In the genomic region with DNA sequence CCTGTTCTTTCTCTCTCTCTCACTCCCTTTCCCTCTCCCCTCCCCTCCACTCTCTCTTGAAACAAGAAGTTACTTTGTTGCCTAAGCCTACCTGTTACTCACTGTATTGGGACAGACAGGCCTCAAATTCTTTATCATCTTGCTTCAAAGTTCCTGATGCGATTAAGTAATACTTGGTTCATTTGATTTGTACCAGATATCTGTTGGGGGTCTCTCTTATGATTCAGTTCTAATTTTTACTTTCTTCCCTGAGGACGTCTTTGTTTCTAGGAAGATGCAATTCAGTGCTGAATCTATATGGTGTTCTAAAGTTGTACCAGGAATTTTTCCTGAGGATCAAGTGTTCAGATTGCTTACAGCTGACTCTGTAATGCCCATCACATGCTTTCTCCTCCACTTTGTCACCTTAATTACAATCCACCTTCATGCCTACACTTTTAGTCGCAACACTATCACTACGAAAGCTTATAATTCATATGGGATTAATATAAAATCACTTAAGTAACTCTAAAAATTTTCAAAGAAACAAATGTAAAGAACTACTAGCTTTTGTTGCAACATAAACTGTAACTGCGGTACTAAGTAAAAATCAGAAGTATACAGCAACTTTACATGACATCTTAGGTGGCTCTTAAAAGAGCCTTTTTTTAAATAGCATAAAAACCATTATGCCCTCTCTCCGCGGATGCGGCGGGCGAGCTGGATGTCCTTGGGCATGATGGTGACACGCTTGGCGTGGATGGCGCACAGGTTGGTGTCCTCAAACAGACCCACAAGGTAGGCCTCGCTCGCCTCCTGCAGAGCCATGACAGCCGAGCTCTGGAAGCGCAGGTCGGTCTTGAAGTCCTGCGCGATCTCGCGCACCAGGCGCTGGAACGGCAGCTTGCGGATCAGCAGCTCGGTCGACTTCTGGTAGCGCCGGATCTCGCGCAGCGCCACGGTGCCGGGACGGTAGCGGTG, we compare ENCODE assay signal across 8 mouse cellular contexts. TPM values are rescaled to one million over a fixed set of nuclear protein-coding genes. Genes with fewer than 3 reads are reported as not detected.
A peak's percentile ranks its signal among the peaks of the same experiment; 100 is the strongest.
DNase-seq lines count a peak whose midpoint lies in the region; ATAC-seq lines count a peak whose summit lies in the region.

No protein-coding gene starts in this region.

- no peaks in the 10 kb centered on the region for H3K27me3 ChIP-seq in heart, embryonic 10.5 days (ENCODE audit: insufficient read depth, poor library complexity, severe bottlenecking)

- intact Hi-C loops in heart, postnatal 36 days (cut with DNase I): loop anchor here (5.0 to 10.0 kb wide), 5 partner anchors 162 to 1920 kb away; partner anchors contain the start of genes Hist1h2af, Hist1h2ag, Hist1h2bj and Hist1h4d

- DNase-seq in heart, embryonic 10.5 days (ENCODE audit: low spot score): no peak
- no peak for DNase-seq in heart, postnatal 36 days
- peak; percentile 72 for DNase-seq in MEL-GATA-1-ER (ENCODE audit: extremely low read depth, low read depth)
- DNase-seq in forelimb bud, embryonic 11.5 days (ENCODE audit: low read depth, low spot score): peak; percentile 49
- DNase-seq in cerebellum, postnatal 10 days: no peak

- no peaks in the 10 kb centered on the region for H3K9me3 ChIP-seq in heart, embryonic 10.5 days

- no peaks in the 10 kb centered on the region for H3K36me3 ChIP-seq in heart, embryonic 10.5 days
- H3K36me3 ChIP-seq in macrophage (ENCODE audit: inconsistent target): no peaks in the 10 kb centered on the region

- no peaks in the 10 kb centered on the region for H3K79me2 ChIP-seq in macrophage (ENCODE audit: inconsistent target)

- H3K27ac ChIP-seq in heart, embryonic 10.5 days: peak overlapping the region; percentile 98
- peak overlapping the region; percentile 53 for H3K27ac ChIP-seq in macrophage

- WGBS in heart, embryonic 10.5 days: 3% methylated on average over 15 of the region's 36 CpGs
- WGBS in macrophage (ENCODE audit: missing documents): 13% methylated on average over 10 of the region's 36 CpGs

- ATAC-seq in inflammation-experienced regulatory T-cells, adult 6 months: no peak
- ATAC-seq in frontal cortex, adult (ENCODE audit: low TSS enrichment): no peak

- H3K4me3 ChIP-seq in heart, embryonic 10.5 days: peak overlapping the region; percentile 60
- H3K4me3 ChIP-seq in macrophage (ENCODE audit: inconsistent target): peak overlapping the region; percentile 25

- peaks cover 20% of the 10 kb centered on the region for H3K4me1 ChIP-seq in heart, embryonic 10.5 days

RNA-seq across cellular contexts. Expression of gene Hist1h3c, which starts 0.7 kb away (rescaled TPM):
- polyA plus RNA-seq in heart, embryonic 10.5 days (2016; fragmentation: Nextera tagmentation; extraction: Ambion mirVana): 4.2 and 4.4 TPM in 2 replicates
- total RNA-seq in heart, postnatal 36 days (2021): 1 to 10 TPM; 6.5 to 9.3 TPM
- 10 to 100 TPM in 1 of 26 experiments, 1 to 10 TPM in 6, not detected in 19; 1.6 to 10.1 (median 2.9) TPM for total RNA-seq in macrophage (2018; cell fraction: chromatin; rRNA removed)
- total RNA-seq in macrophage (2018; cell fraction: cytosol; rRNA removed): 10 to 100 TPM in 17 of 26 experiments, 1 to 10 TPM in 9; 3.8 to 42.2 (median 11.9) TPM
- 10 to 100 TPM in 1 of 26 experiments, 1 to 10 TPM in 18, not detected in 7; 1.0 to 25.5 (median 2.5) TPM for total RNA-seq in macrophage (2018; cell fraction: nucleus; rRNA removed)
- not detected in 3 replicates for polyA plus RNA-seq in macrophage (2018)
- polyA plus RNA-seq in inflammation-experienced regulatory T-cells, adult 6 months (2017; shearing (Covaris generic)): 1 to 10 TPM in 1 of 3 experiments, not detected in 2; 2.5 TPM

RNA-seq across cellular contexts. Expression of gene Hist1h2bb, which starts 1.8 kb away (rescaled TPM):
- polyA plus RNA-seq in heart, embryonic 10.5 days (2016; fragmentation: Nextera tagmentation; extraction: Ambion mirVana): 1.4 and 2.9 TPM in 2 replicates
- 10 to 100 TPM in 1 of 2 experiments, 1 to 10 TPM in 1; 9.8 to 12.0 TPM for total RNA-seq in heart, postnatal 36 days (2021)
- total RNA-seq in macrophage (2018; cell fraction: chromatin; rRNA removed): 10 to 100 TPM in 5 of 26 experiments, 1 to 10 TPM in 14, not detected in 7; 3.5 to 24.2 (median 7.1) TPM
- total RNA-seq in macrophage (2018; cell fraction: cytosol; rRNA removed): 10 to 100 TPM in 24 of 26 experiments, 1 to 10 TPM in 2; 7.7 to 70.0 (median 21.1) TPM
- total RNA-seq in macrophage (2018; cell fraction: nucleus; rRNA removed): 10 to 100 TPM in 5 of 26 experiments, 1 to 10 TPM in 17, not detected in 4; 2.2 to 42.4 (median 7.3) TPM
- polyA plus RNA-seq in macrophage (2018): not detected in 3 replicates
- 1 to 10 TPM in 2 of 3 experiments, not detected in 1; 2.5 to 2.8 TPM for polyA plus RNA-seq in inflammation-experienced regulatory T-cells, adult 6 months (2017; shearing (Covaris generic))

RNA-seq across cellular contexts. Expression of gene Hist1h1c, which starts 6.1 kb away (rescaled TPM):
- polyA plus RNA-seq in heart, embryonic 10.5 days (2016; fragmentation: Nextera tagmentation; extraction: Ambion mirVana): 17.2 TPM in 2 replicates
- 100 to 1,000 TPM; 186 to 225 TPM for total RNA-seq in heart, postnatal 36 days (2021)
- 100 to 1,000 TPM in 1 of 26 experiments, 10 to 100 TPM in 11, 1 to 10 TPM in 14; 2.2 to 114 (median 8.5) TPM for total RNA-seq in macrophage (2018; cell fraction: chromatin; rRNA removed)
- total RNA-seq in macrophage (2018; cell fraction: cytosol; rRNA removed): 100 to 1,000 TPM in 19 of 26 experiments, 10 to 100 TPM in 7; 65.0 to 223 (median 125) TPM
- 100 to 1,000 TPM in 2 of 26 experiments, 10 to 100 TPM in 24; 15.9 to 230 (median 37.1) TPM for total RNA-seq in macrophage (2018; cell fraction: nucleus; rRNA removed)
- 72.8 to 156 TPM (median 87.8 TPM) in 3 replicates for polyA plus RNA-seq in macrophage (2018)
- polyA plus RNA-seq in inflammation-experienced regulatory T-cells, adult 6 months (2017; shearing (Covaris generic)): 10 to 100 TPM in 2 of 3 experiments, 1 to 10 TPM in 1; 8.7 to 14.8 (median 11.1) TPM

RNA-seq across cellular contexts. Expression of gene Hist1h2ab, which starts 6.2 kb away (rescaled TPM):
- 16.1 and 23.3 TPM in 2 replicates for polyA plus RNA-seq in heart, embryonic 10.5 days (2016; fragmentation: Nextera tagmentation; extraction: Ambion mirVana)
- total RNA-seq in heart, postnatal 36 days (2021): 10 to 100 TPM; 11.9 to 16.8 TPM
- 10 to 100 TPM in 2 of 26 experiments, 1 to 10 TPM in 9, not detected in 15; 2.9 to 15.3 (median 6.8) TPM for total RNA-seq in macrophage (2018; cell fraction: chromatin; rRNA removed)
- total RNA-seq in macrophage (2018; cell fraction: cytosol; rRNA removed): 10 to 100 TPM in 23 of 26 experiments, 1 to 10 TPM in 3; 6.6 to 66.1 (median 21.8) TPM
- 10 to 100 TPM in 5 of 26 experiments, 1 to 10 TPM in 16, not detected in 5; 3.7 to 37.0 (median 6.6) TPM for total RNA-seq in macrophage (2018; cell fraction: nucleus; rRNA removed)
- polyA plus RNA-seq in macrophage (2018): not detected in 3 replicates
- polyA plus RNA-seq in inflammation-experienced regulatory T-cells, adult 6 months (2017; shearing (Covaris generic)): 10 to 100 TPM in 1 of 3 experiments, not detected in 2; 14.8 TPM

RNA-seq across cellular contexts. Expression of gene Hist1h3b, which starts 7.4 kb away (rescaled TPM):
- polyA plus RNA-seq in heart, embryonic 10.5 days (2016; fragmentation: Nextera tagmentation; extraction: Ambion mirVana): 2.6 and 3.2 TPM in 2 replicates
- total RNA-seq in heart, postnatal 36 days (2021): 10 to 100 TPM; 20.4 to 22.0 TPM
- 10 to 100 TPM in 1 of 26 experiments, 1 to 10 TPM in 2, not detected in 23; 2.2 to 11.6 (median 4.5) TPM for total RNA-seq in macrophage (2018; cell fraction: chromatin; rRNA removed)
- total RNA-seq in macrophage (2018; cell fraction: cytosol; rRNA removed): 10 to 100 TPM in 15 of 26 experiments, 1 to 10 TPM in 11; 2.2 to 40.1 (median 11.7) TPM
- total RNA-seq in macrophage (2018; cell fraction: nucleus; rRNA removed): 10 to 100 TPM in 1 of 26 experiments, 1 to 10 TPM in 15, not detected in 10; 1.2 to 19.8 (median 2.5) TPM
- polyA plus RNA-seq in macrophage (2018): not detected in 3 replicates
- polyA plus RNA-seq in inflammation-experienced regulatory T-cells, adult 6 months (2017; shearing (Covaris generic)): 1 to 10 TPM in 1 of 3 experiments, not detected in 2; 1.1 TPM

Comparison
In these comparisons a context has a peak if more than half of its experiments do, and no peak if none do; other contexts are left out.
1. DNase-seq: peak in MEL-GATA-1-ER (single experiment) and forelimb bud, embryonic 11.5 days (single experiment); none in heart, embryonic 10.5 days (single experiment), heart, postnatal 36 days (0 of 2) and cerebellum, postnatal 10 days (0 of 2).